Mouse (Mus musculus) forebrain, embryonic 15.5 days (tissue): ENCODE data around the gene Bmp7. TPM values are rescaled to one million over a fixed set of nuclear protein-coding genes. Genes with fewer than 3 reads are reported as not detected.

Source experiments
- ATAC-seq: fragments of 200-750 bp; cut with Nextera tagmentation; replicated peaks from 2 replicates; pipeline ENCODE4 v1.8.0; 2017; ENCODE audit warnings: mild to moderate bottlenecking, moderate TSS enrichment, moderate library complexity
- H3K27ac ChIP-seq: fragments of 300-500 bp; sonication (generic); replicated peaks from 2 replicates; pipeline ENCODE4 v1.5.1; 2015; ENCODE audit warnings: mild to moderate bottlenecking, inconsistent platforms
- H3K27me3 ChIP-seq: fragments of 300-500 bp; sonication (generic); 2 replicates; pipeline ENCODE4 v1.6.1; 2015; ENCODE audit warnings: inconsistent platforms
- H3K36me3 ChIP-seq: fragments of 300-500 bp; sonication (generic); 2 replicates; pipeline ENCODE4 v1.6.1; 2015; ENCODE audit warnings: mild to moderate bottlenecking, inconsistent platforms
- H3K4me1 ChIP-seq: fragments of 300-500 bp; sonication (generic); 2 replicates; pipeline ENCODE4 v1.6.1; 2015; ENCODE audit warnings: inconsistent platforms
- H3K4me2 ChIP-seq: fragments of 300-500 bp; sonication (generic); replicated peaks from 2 replicates; pipeline ENCODE4 v1.6.1; 2015; ENCODE audit warnings: mild to moderate bottlenecking, inconsistent platforms
- H3K4me3 ChIP-seq: fragments of 300-500 bp; sonication (generic); 2 replicates; pipeline ENCODE4 v1.5.1; 2015; ENCODE audit warnings: mild to moderate bottlenecking, inconsistent platforms
- H3K9ac ChIP-seq: fragments of 300-500 bp; sonication (generic); replicated peaks from 2 replicates; pipeline ENCODE4 v1.6.1; 2015; ENCODE audit warnings: mild to moderate bottlenecking, inconsistent platforms
- H3K9me3 ChIP-seq: fragments of 300-500 bp; sonication (generic); 2 replicates; pipeline ENCODE4 v1.6.1; 2016; ENCODE audit warnings: inconsistent platforms
- WGBS: fragments of 180-500 bp; shearing (Covaris S2); methylation state at CpG from one replicate; pipeline ENCODE4 v1.1.7; 2015; ENCODE audit warnings: mixed read lengths; 5-methylcytosine and 5-hydroxymethylcytosine counted together
- polyA plus RNA-seq: library from polyadenylated mRNA; unstranded; fragments of >200 nt; fragmentation: Nextera tagmentation; extraction: Ambion mirVana; gene quantifications from 2 replicates; pipeline ENCODE4 v1.2.1, GENCODE M21; 2015

Bmp7 gene
- polyA plus RNA-seq, 1 experiment from 2014 or later: 9.5 TPM

GRCm38 (mm10) chr2:172860593-172860992 lies 79.5 kb downstream of the Bmp7 start:
- Histone ChIP-seq H3K4me2 (no peak overlapping the region), H3K27ac (no peak overlapping the region), H3K27me3 (no peaks in the 10 kb centered on the region), H3K36me3 (no peaks in the 10 kb centered on the region), H3K4me3 (no peak overlapping the region), H3K4me1 (peaks cover 10% of the 10 kb centered on the region), H3K9me3 (no peaks in the 10 kb centered on the region), H3K9ac (no peak overlapping the region)
- 88% methylated on average over 8 of the region's 8 CpGs for WGBS
- no peak for ATAC-seq

GRCm38 (mm10) chr2:172860104-172860503 lies 80.0 kb downstream of the Bmp7 start:
- Histone ChIP-seq H3K4me3 (no peak overlapping the region), H3K27me3 (no peaks in the 10 kb centered on the region), H3K9ac (no peak overlapping the region), H3K27ac (no peak overlapping the region), H3K36me3 (no peaks in the 10 kb centered on the region), H3K4me1 (peaks cover 10% of the 10 kb centered on the region), H3K9me3 (no peaks in the 10 kb centered on the region), H3K4me2 (no peak overlapping the region)
- WGBS: 86% methylated on average over 7 of the region's 7 CpGs
- no peak for ATAC-seq

GRCm38 (mm10) chr2:172857048-172857447 lies 83.1 kb downstream of the Bmp7 start:
- 75% methylated on average over 10 of the region's 10 CpGs for WGBS
- Histone ChIP-seq H3K9ac (no peak overlapping the region), H3K27ac (no peak overlapping the region), H3K4me2 (no peak overlapping the region), H3K36me3 (no peaks in the 10 kb centered on the region), H3K9me3 (no peaks in the 10 kb centered on the region), H3K4me3 (no peak overlapping the region), H3K27me3 (no peaks in the 10 kb centered on the region), H3K4me1 (no peaks in the 10 kb centered on the region)
- ATAC-seq: no peak

GRCm38 (mm10) chr2:172856549-172856948 lies 83.6 kb downstream of the Bmp7 start:
- ATAC-seq: no peak
- Histone ChIP-seq H3K9ac (no peak overlapping the region), H3K9me3 (no peaks in the 10 kb centered on the region), H3K27ac (no peak overlapping the region), H3K36me3 (no peaks in the 10 kb centered on the region), H3K27me3 (no peaks in the 10 kb centered on the region), H3K4me1 (no peaks in the 10 kb centered on the region), H3K4me3 (no peak overlapping the region), H3K4me2 (no peak overlapping the region)
- 63% methylated on average over 2 of the region's 2 CpGs for WGBS

GRCm38 (mm10) chr2:172854136-172854535 lies 86.0 kb downstream of the Bmp7 start:
- no peak overlapping the region for H3K4me3 ChIP-seq
- no peaks in the 10 kb centered on the region for H3K27me3 ChIP-seq
- no peaks in the 10 kb centered on the region for H3K9me3 ChIP-seq
- H3K4me2 ChIP-seq: no peak overlapping the region
- H3K9ac ChIP-seq: no peak overlapping the region
- no peaks in the 10 kb centered on the region for H3K4me1 ChIP-seq
- 0 out of 2 replicates have a peak, but pooled peaks have one; percentile 16 for ATAC-seq
- H3K27ac ChIP-seq: no peak overlapping the region
- H3K36me3 ChIP-seq: no peaks in the 10 kb centered on the region
- WGBS: 53% methylated on average over 2 of the region's 2 CpGs

GRCm38 (mm10) chr2:172851773-172852172 lies 88.3 kb downstream of the Bmp7 start:
- no peak for ATAC-seq
- no peak overlapping the region for H3K4me3 ChIP-seq
- H3K27ac ChIP-seq: no peak overlapping the region
- H3K36me3 ChIP-seq: no peaks in the 10 kb centered on the region
- H3K9me3 ChIP-seq: no peaks in the 10 kb centered on the region
- WGBS: 80% methylated on average over 11 of the region's 11 CpGs
- no peaks in the 10 kb centered on the region for H3K27me3 ChIP-seq
- H3K9ac ChIP-seq: no peak overlapping the region
- H3K4me2 ChIP-seq: no peak overlapping the region
- no peaks in the 10 kb centered on the region for H3K4me1 ChIP-seq

GRCm38 (mm10) chr2:172848193-172848592 lies 91.9 kb downstream of the Bmp7 start:
- Histone ChIP-seq H3K27me3 (no peaks in the 10 kb centered on the region), H3K36me3 (no peaks in the 10 kb centered on the region), H3K4me3 (no peak overlapping the region), H3K4me1 (no peaks in the 10 kb centered on the region), H3K4me2 (no peak overlapping the region), H3K9me3 (no peaks in the 10 kb centered on the region), H3K27ac (no peak overlapping the region), H3K9ac (no peak overlapping the region)
- ATAC-seq: no peak
- WGBS: 74% methylated on average over 6 of the region's 6 CpGs

GRCm38 (mm10) chr2:172846311-172846575 lies 93.9 kb downstream of the Bmp7 start:
- no peak for ATAC-seq
- H3K36me3 ChIP-seq: no peaks in the 10 kb centered on the region
- WGBS: 83% methylated on average over 4 of the region's 4 CpGs
- H3K9ac ChIP-seq: no peak overlapping the region
- H3K4me2 ChIP-seq: no peak overlapping the region
- H3K9me3 ChIP-seq: no peaks in the 10 kb centered on the region
- H3K27me3 ChIP-seq: no peaks in the 10 kb centered on the region
- H3K4me3 ChIP-seq: no peak overlapping the region
- no peak overlapping the region for H3K27ac ChIP-seq
- no peaks in the 10 kb centered on the region for H3K4me1 ChIP-seq

GRCm38 (mm10) chr2:172845536-172846310 lies 94.4 kb downstream of the Bmp7 start:
- Histone ChIP-seq H3K4me1 (no peaks in the 10 kb centered on the region), H3K27ac (no peak overlapping the region), H3K27me3 (no peaks in the 10 kb centered on the region), H3K4me3 (no peak overlapping the region), H3K9ac (no peak overlapping the region), H3K4me2 (no peak overlapping the region), H3K9me3 (no peaks in the 10 kb centered on the region), H3K36me3 (no peaks in the 10 kb centered on the region)
- ATAC-seq: no peak
- 55% methylated on average over 31 of the region's 31 CpGs for WGBS

GRCm38 (mm10) chr2:172843903-172844302 lies 96.2 kb downstream of the Bmp7 start:
- H3K9ac ChIP-seq: no peak overlapping the region
- no peak overlapping the region for H3K4me2 ChIP-seq
- H3K4me1 ChIP-seq: no peaks in the 10 kb centered on the region
- no peaks in the 10 kb centered on the region for H3K36me3 ChIP-seq
- WGBS: 84% methylated on average over 9 of the region's 9 CpGs
- no peak overlapping the region for H3K4me3 ChIP-seq
- ATAC-seq: no peak
- H3K27me3 ChIP-seq: no peaks in the 10 kb centered on the region
- no peak overlapping the region for H3K27ac ChIP-seq
- no peaks in the 10 kb centered on the region for H3K9me3 ChIP-seq

GRCm38 (mm10) chr2:172842306-172842705 lies 97.8 kb downstream of the Bmp7 start:
- 0 out of 2 replicates have a peak, but pooled peaks cover 2% of the 10 kb centered on the region for H3K4me1 ChIP-seq
- no peaks in the 10 kb centered on the region for H3K36me3 ChIP-seq
- no peak overlapping the region for H3K27ac ChIP-seq
- WGBS: 76% methylated on average over 4 of the region's 4 CpGs
- H3K4me3 ChIP-seq: no peak overlapping the region
- H3K9me3 ChIP-seq: no peaks in the 10 kb centered on the region
- ATAC-seq: no peak
- H3K9ac ChIP-seq: no peak overlapping the region
- no peaks in the 10 kb centered on the region for H3K27me3 ChIP-seq
- no peak overlapping the region for H3K4me2 ChIP-seq

- Histone ChIP-seq H3K36me3 (no peaks in the 10 kb centered on the region), H3K27me3 (no peaks in the 10 kb centered on the region), H3K27ac (no peak overlapping the region), H3K9ac (no peak overlapping the region), H3K4me2 (no peak overlapping the region), H3K9me3 (no peaks in the 10 kb centered on the region), H3K4me3 (no peak overlapping the region), H3K4me1 (0 out of 2 replicates have a peak, but pooled peaks cover 2% of the 10 kb centered on the region)
- 52% methylated on average over 11 of the region's 11 CpGs for WGBS
- no peak for ATAC-seq
Observed at GRCm38 (mm10) chr2:172840905-172841750, 99.0 kb downstream of the Bmp7 start.
